ENCODE assay signal across 8 mouse cellular contexts in genomic region chr15:36967381-36968211, GRCm38 (mm10). TPM values are rescaled to one million over a fixed set of nuclear protein-coding genes. Genes with fewer than 3 reads are reported as not detected.
DNase-seq lines count a peak whose midpoint lies in the region; ATAC-seq and TF ChIP-seq lines count a peak whose summit lies in the region.

No protein-coding gene starts in this region.

- H3K9me3 ChIP-seq in E14TG2a.4 (ENCODE audit: low read length): no peaks in the 10 kb centered on the region
- no peaks in the 10 kb centered on the region for H3K9me3 ChIP-seq in hindbrain, embryonic 13.5 days
- H3K9me3 ChIP-seq in limb, embryonic 10.5 days (replicated peaks): no peaks in the 10 kb centered on the region

- peak; percentile 65 for DNase-seq in 3T3-L1 (ENCODE audit: low read depth, low spot score)
- peak; percentile 86 for DNase-seq in embryo, embryonic 11 days
- peak; percentile 54 for DNase-seq in limb, embryonic 10.5 days (ENCODE audit: low spot score)
- peak; percentile 55 for DNase-seq in retina, postnatal 7 days (ENCODE audit: low read depth, low spot score)
- no peak for DNase-seq in gastrocnemius, postnatal 10 days
- DNase-seq in urinary bladder, postnatal 25 days (ENCODE audit: low spot score): no peak

- 10% methylated on average over 24 of the region's 24 CpGs for whole genome bisulfite sequencing in hindbrain, embryonic 13.5 days
- WGBS in limb, embryonic 10.5 days: 47% methylated on average over 24 of the region's 24 CpGs

- H3K27ac ChIP-seq in hindbrain, embryonic 13.5 days: peak overlapping the region; percentile 97
- peak overlapping the region; percentile 43; the same call in 1 of the 2 replicates for H3K27ac ChIP-seq in limb, embryonic 10.5 days

- H3K27me3 ChIP-seq in E14TG2a.4 (ENCODE audit: insufficient read depth, low read length): 0 out of 2 replicates have a peak, but pooled peaks cover 4% of the 10 kb centered on the region
- H3K27me3 ChIP-seq in hindbrain, embryonic 13.5 days: no peaks in the 10 kb centered on the region
- peaks cover 17% of the 10 kb centered on the region; the same call in 1 of the 2 replicates for H3K27me3 ChIP-seq in limb, embryonic 10.5 days (ENCODE audit: low read depth, poor library complexity, severe bottlenecking)

- H3K4me2 ChIP-seq in hindbrain, embryonic 13.5 days: peak overlapping the region; percentile 58

- no peak for TF ChIP-seq CTCF in E14TG2a.4 (conservative IDR thresholded peaks at IDR 0.05; ENCODE audit: low read length)

- peaks cover 36% of the 10 kb centered on the region for H3K4me1 ChIP-seq in E14TG2a.4 (replicated peaks; ENCODE audit: low read depth, low read length)
- peaks cover 33% of the 10 kb centered on the region for H3K4me1 ChIP-seq in hindbrain, embryonic 13.5 days (replicated peaks)
- peaks cover 16% of the 10 kb centered on the region for H3K4me1 ChIP-seq in limb, embryonic 10.5 days

- ATAC-seq in hindbrain, embryonic 13.5 days (ENCODE audit: low FRiP score): peak; percentile 93

- peak overlapping the region; percentile 69 for H3K9ac ChIP-seq in hindbrain, embryonic 13.5 days

- peak overlapping the region; percentile 24 for H3K4me3 ChIP-seq in E14TG2a.4 (replicated peaks; ENCODE audit: low read length)
- peak overlapping the region; percentile 31 for H3K4me3 ChIP-seq in hindbrain, embryonic 13.5 days
- H3K4me3 ChIP-seq in limb, embryonic 10.5 days: peak overlapping the region; percentile 38

- no peaks in the 10 kb centered on the region for H3K36me3 ChIP-seq in E14TG2a.4 (ENCODE audit: insufficient read depth, low read length)
- no peaks in the 10 kb centered on the region for H3K36me3 ChIP-seq in hindbrain, embryonic 13.5 days
- no peaks in the 10 kb centered on the region for H3K36me3 ChIP-seq in limb, embryonic 10.5 days

RNA-seq across cellular contexts. Expression of gene Zfp706, which starts 40.0 kb away (rescaled TPM):
- polyA plus RNA-seq in hindbrain, embryonic 13.5 days (2015; fragmentation: Nextera tagmentation; extraction: Ambion mirVana): 446 and 459 TPM in 2 replicates
- polyA plus RNA-seq in limb, embryonic 10.5 days (2016; fragmentation: Nextera tagmentation; extraction: Ambion mirVana): 509 and 547 TPM in 2 replicates
- total RNA-seq in gastrocnemius, postnatal 10 days (2021): 100 to 1,000 TPM; 167 to 183 TPM

Comparison
In these comparisons a context has a peak if more than half of its experiments do, and no peak if none do; other contexts are left out.
1. DNase-seq: peak in 3T3-L1 (single experiment), embryo, embryonic 11 days (single experiment), limb, embryonic 10.5 days (single experiment) and retina, postnatal 7 days (single experiment); none in gastrocnemius, postnatal 10 days (single experiment) and urinary bladder, postnatal 25 days (single experiment).
2. Peak in every context shown above with its lines, with median percentiles within 50 percentile points of each other: H3K4me3 ChIP-seq.